Mouse (Mus musculus) mature B cell (primary cell): Measurements from ENCODE around the gene Ddx46.
"Not testable (repeated sequence)": the region's sequence is repeated elsewhere in the genome, so short reads cannot be mapped to it uniquely, and the experiment has no call there.

Source experiments
- in situ Hi-C: fragments of 300-500 bp; cut with MboI; formaldehyde crosslinking; loops from 2 replicates; pipeline ENCODE4 v1.14.3; 2019

Ddx46 gene

GRCm38 (mm10) chr13:55636185-55636983 is 1.6 kb downstream of the Ddx46 start:
- in situ Hi-C loops = no loop called here

DNA sequence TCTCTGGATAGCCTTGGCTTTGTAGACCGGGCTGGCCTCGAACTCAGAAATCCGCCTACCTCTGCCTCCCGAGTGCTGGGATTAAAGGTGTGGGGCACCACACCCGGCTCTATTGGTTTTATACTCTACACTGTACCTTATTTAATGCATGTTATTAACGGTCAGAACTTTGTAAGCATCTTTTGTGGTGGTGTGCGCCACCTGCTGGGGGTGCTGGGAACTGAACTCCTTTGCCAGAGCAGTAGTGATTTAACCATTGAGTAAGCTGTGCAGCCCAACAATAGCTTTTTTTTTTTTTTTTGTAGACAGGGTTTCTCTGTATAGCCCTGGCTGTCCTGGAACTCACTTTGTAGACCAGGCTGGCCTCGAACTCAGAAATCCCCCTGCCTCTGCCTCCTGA is 5.7 kb downstream of the Ddx46 start:
- in situ Hi-C loops = not testable (repeated sequence)

- in situ Hi-C loops = no loop called here
These were observed 9.7 kb downstream of the Ddx46 start for GRCm38 (mm10) chr13:55644525-55644924.

DNA sequence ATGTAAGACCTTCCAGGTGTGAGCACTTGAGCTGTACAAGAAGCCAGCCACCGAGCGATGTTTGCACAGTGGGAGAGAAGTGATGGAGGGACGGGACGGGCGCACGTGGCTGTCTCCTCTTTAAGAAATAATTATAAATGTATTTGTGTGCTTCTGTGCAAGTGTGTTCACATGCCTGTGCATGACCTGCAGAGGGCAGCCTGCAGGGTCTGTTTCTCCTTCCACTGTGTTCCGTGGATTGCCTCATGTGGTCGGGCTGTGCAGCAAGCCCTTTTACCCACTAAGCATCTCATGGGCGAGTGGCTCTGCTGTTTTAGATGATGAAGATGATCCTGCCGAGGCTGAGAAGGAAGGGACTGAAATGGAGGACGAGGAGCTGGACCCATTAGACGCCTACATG is 15.3 kb downstream of the Ddx46 start:
- in situ Hi-C loops = no loop called here

DNA sequence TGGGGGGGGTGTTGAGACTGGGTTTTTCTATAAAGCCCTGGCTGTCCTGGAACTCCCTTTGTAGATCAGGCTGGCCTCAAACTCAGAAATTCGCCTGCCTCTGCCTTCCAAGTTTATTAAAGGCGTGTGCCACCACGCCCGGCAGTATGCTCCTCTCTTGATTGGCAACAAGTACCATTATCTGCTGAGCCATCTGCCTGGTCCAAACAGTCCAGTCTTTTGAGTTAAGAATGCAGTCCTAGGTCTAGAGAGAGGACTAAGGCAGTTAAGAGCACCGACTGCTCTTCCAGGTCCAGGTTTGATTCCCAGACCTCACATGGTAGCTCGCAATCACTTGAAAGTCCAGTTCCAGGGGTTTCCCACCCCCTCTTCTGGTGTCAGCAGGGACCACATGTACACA is 16.2 kb downstream of the Ddx46 start:
- in situ Hi-C loops = no loop called here

DNA sequence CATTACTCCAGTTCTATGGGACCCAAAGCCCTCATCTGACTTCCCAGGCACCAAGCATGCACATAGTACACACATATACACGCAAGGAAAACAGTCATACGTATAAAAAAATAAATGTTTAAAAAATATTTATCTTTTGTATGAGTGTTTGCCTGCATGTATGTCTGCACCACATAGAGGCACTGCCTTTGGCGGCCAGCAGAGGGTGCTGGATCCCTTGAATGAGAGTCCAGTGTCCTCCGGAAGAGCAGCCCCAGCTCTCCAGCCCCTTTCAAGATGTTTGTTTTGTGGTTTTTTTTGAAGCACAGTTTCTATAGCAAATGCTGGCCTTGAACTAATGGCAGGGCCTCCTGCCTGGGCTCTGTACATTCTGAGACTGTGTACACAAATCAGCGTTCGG is 33.7 kb downstream of the Ddx46 start:
- in situ Hi-C loops = no loop called here

- in situ Hi-C loops = no loop called here
These were observed 37.9 kb downstream of the Ddx46 start for GRCm38 (mm10) chr13:55672711-55673110.

- in situ Hi-C loops = no loop called here
These were observed 42.5 kb downstream of the Ddx46 start for GRCm38 (mm10) chr13:55677364-55677763.

GRCm38 (mm10) chr13:55682201-55682600 is 47.4 kb downstream of the Ddx46 start:
- in situ Hi-C loops = no loop called here

DNA sequence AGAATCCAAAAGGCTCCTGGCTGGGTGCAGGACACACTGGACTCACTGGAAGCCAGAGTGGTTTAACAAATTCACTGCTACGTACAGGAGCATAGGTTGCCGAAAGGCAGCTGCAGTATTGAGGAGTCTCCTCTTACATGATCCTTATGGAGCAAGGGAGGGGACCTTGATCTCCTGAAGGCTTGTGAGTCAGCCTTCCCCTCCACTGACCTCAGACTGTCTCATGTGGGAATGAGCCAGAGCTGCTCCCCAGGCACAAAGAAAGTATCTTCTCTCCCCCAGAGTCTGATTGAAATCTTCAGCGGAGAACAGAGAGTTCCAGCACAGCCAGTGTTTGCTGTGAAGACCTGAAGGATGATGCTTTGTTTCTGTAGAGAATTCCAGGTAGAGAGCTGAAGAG is 48.8 kb downstream of the Ddx46 start:
- in situ Hi-C loops = no loop called here

GRCm38 (mm10) chr13:55686107-55686633 is 51.3 kb downstream of the Ddx46 start:
- in situ Hi-C loops = no loop called here

GRCm38 (mm10) chr13:55687927-55688602 is 53.2 kb downstream of the Ddx46 start:
- in situ Hi-C loops = no loop called here

DNA sequence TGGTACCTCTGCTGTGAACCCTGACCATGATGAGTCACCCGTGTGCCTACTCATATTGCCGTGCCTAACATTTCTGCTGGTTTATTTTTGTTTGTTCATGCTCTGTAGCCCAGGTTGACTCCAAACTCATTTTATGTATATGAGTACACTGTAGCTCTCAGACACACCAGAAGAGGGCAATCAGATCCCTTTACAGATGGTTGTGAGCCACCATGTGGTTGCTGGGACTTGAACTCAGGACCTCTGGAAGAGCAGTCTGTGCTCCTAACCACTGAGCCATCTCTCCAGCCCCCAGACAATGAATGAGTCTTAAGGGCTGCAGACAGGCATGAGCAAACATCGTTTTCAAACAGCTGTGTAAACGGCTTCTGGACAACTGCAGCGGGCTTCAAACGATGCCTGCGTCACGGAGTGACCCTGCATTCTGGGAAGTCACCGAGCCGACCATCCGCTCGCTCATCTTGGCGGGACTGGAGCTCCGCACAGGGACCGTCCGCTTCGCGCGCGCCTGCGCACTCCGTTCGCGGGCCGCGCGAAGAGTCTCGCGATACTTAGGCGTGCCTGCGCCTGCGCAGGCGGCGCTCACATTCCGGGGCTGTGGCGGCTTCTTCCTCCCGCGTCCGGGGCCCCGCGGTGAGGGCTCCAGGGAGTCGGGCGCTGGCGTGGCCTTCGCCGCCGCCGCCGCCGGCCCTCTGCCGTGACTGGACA is 57.9 kb downstream of the Ddx46 start, which contains the start of gene B230219D22Rik:
B230219D22Rik (plus strand) TSS at position 590 of the 708 bp plus-strand sequence.
- in situ Hi-C loops = no loop called here

GRCm38 (mm10) chr13:55693243-55693721 is 58.5 kb downstream of the Ddx46 start:
- in situ Hi-C loops = no loop called here

DNA sequence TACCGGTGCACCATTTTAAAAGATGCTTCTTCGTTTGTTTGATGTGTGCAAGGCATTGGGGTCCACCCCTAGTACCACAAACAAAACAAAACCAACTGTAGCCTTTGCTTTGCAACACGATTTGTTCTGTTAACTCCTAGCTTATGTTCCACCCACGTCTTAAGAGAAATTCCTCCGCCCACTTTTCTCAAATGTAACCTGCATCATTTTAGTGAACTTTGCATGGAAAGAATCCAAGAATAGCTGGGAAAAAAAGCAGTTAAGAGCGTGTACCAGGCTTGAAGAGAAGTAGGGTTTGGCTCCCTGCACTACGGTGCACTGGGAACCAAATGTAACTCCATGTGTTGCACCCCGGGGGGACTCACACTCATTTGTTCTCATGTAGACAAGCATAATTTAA is 59.3 kb downstream of the Ddx46 start:
- in situ Hi-C loops = no loop called here

GRCm38 (mm10) chr13:55695989-55696388 is 61.2 kb downstream of the Ddx46 start:
- in situ Hi-C loops = not testable (repeated sequence)

DNA sequence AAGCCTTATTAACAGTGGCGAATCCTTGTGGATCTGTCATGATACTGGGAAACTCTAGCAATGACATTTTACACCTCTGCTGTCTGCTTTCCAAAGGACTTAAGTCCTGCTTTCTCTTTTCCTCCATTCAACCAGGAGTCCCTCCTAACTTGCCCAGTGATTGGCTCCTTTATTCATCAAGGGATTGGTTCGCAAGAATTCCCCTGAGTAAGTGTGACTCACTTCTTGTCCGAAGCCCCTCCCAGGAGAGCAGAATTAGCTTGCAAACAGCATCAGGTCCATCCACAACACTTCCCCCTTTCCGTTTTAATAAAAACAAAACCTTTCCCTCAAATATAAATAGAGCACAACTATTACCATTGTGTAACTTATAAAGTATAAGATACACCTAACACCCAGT is 69.5 kb downstream of the Ddx46 start:
- in situ Hi-C loops = no loop called here

- in situ Hi-C loops = no loop called here
These were observed 78.0 kb downstream of the Ddx46 start for GRCm38 (mm10) chr13:55712846-55713245.

- in situ Hi-C loops = no loop called here
These were observed 79.8 kb downstream of the Ddx46 start, which contains the start of gene Txndc15 for GRCm38 (mm10) chr13:55714501-55715166. Gene Txndc15 (plus strand): TSS chr13:55714650.

- in situ Hi-C loops = no loop called here
These were observed 80.3 kb downstream of the Ddx46 start for GRCm38 (mm10) chr13:55715167-55715512.

- in situ Hi-C loops = no loop called here
These were observed 81.2 kb downstream of the Ddx46 start for GRCm38 (mm10) chr13:55715908-55716510.
